Mouse (Mus musculus) ES-Bruce4 (cell line): Measurements from ENCODE around the gene Brca1. TPM values are rescaled to one million over a fixed set of nuclear protein-coding genes. Genes with fewer than 3 reads are reported as not detected.
"Not testable (repeated sequence)": the region's sequence is repeated elsewhere in the genome, so short reads cannot be mapped to it uniquely, and the experiment has no call there.

Experiments
- H3K27ac ChIP-seq: 2 replicates; pipeline ENCODE4 v1.5.1; 2012; ENCODE audit warnings: low read length, inconsistent platforms; ENCODE audit not compliant: insufficient read depth
- H3K27me3 ChIP-seq: 2 replicates; pipeline ENCODE4 v1.6.1; 2012; ENCODE audit warnings: mild to moderate bottlenecking, low read length, inconsistent platforms; ENCODE audit not compliant: control insufficient read depth, poor library complexity, insufficient read depth, severe bottlenecking
- H3K36me3 ChIP-seq: 2 replicates; pipeline ENCODE4 v1.6.1; 2012; ENCODE audit warnings: inconsistent platforms, mild to moderate bottlenecking, low read length, moderate library complexity; ENCODE audit not compliant: control insufficient read depth, poor library complexity, insufficient read depth, severe bottlenecking
- H3K4me1 ChIP-seq: one replicate; pipeline ENCODE4 v1.8.1; 2011; ENCODE audit warnings: low read length; ENCODE audit not compliant: control insufficient read depth, insufficient read depth
- H3K4me3 ChIP-seq: 2 replicates; pipeline ENCODE4 v1.5.1; 2011; ENCODE audit warnings: low read depth, mild to moderate bottlenecking, low read length
- H3K9ac ChIP-seq: 2 replicates; pipeline ENCODE4 v1.6.1; 2012; ENCODE audit warnings: low read depth, mild to moderate bottlenecking, inconsistent platforms; ENCODE audit not compliant: poor library complexity, severe bottlenecking
- H3K9me3 ChIP-seq: replicated peaks from 2 replicates; pipeline ENCODE4 v1.6.1; 2012; ENCODE audit warnings: mild to moderate bottlenecking, low read length, inconsistent platforms; ENCODE audit not compliant: control insufficient read depth, poor library complexity, insufficient read depth, severe bottlenecking
- CTCF ChIP-seq: IDR thresholded peaks from one replicate; pipeline ENCODE4 v1.8.1; 2011; ENCODE audit warnings: low read depth, low read length
- EP300 ChIP-seq: IDR thresholded peaks from 2 replicates; pipeline ENCODE4 v1.6.1; 2011; ENCODE audit warnings: low read depth, low read length; ENCODE audit not compliant: insufficient read depth
- POLR2A ChIP-seq: IDR thresholded peaks from one replicate; pipeline ENCODE4 v1.8.1; 2011; ENCODE audit warnings: low read length; ENCODE audit not compliant: insufficient read depth
- polyA plus RNA-seq: library from polyadenylated mRNA; stranded (reverse); fragments of >200 nt; gene quantifications from 2 replicates; pipeline ENCODE4 v1.2.4, GENCODE M21; 2011; ENCODE audit warnings: low read depth; ENCODE audit not compliant: missing spikeins, insufficient read depth, insufficient read length

The Brca1 gene
- polyA plus RNA-seq, 1 experiment, result 68.2 TPM

GRCm38 (mm10) chr11:101470206-101470605 is 81.5 kb downstream of the Brca1 start:
- Histone ChIP-seq H3K4me1 (peaks cover 5% of the 10 kb centered on the region), H3K27me3 (no peaks in the 10 kb centered on the region), H3K9me3 (no peaks in the 10 kb centered on the region), H3K36me3 (no peaks in the 10 kb centered on the region), H3K4me3 (no peak overlapping the region), H3K27ac (no peak overlapping the region), H3K9ac (no peak overlapping the region)
- TF ChIP-seq POLR2A (no peak), CTCF (no peak), EP300 (no peak)

GRCm38 (mm10) chr11:101469155-101469554 is 82.6 kb downstream of the Brca1 start:
- H3K4me3 ChIP-seq, result peak overlapping the region; percentile 86; the same call in 1 of the 2 replicates
- no peak for TF ChIP-seq CTCF
- TF ChIP-seq EP300, result no peak
- no peak for TF ChIP-seq POLR2A
- no peaks in the 10 kb centered on the region for H3K27me3 ChIP-seq
- H3K9ac ChIP-seq, result peak overlapping the region; percentile 91; the same call in 1 of the 2 replicates
- H3K4me1 ChIP-seq, result peaks cover 5% of the 10 kb centered on the region
- H3K27ac ChIP-seq, result no peak overlapping the region
- H3K36me3 ChIP-seq, result no peaks in the 10 kb centered on the region
- no peaks in the 10 kb centered on the region for H3K9me3 ChIP-seq

DNA sequence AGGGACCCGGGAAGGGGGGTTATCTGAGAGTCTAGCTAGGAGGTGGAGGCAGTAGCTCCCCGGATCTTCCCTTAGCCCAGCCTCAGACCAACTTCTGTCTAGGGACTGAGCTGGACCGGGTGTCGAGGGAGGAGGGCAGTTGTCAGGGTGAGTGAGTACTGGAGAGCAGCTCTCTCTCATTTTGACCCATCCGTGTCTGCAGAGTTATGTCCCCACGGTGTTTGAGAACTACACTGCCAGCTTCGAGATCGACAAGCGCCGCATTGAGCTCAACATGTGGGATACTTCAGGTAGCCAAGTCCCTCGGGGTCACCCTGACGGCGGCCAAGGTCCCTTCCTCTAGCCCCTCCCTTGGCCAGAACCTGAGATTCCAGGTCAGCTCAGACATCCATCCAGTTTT is 83.0 kb downstream of the Brca1 start:
- peaks cover 6% of the 10 kb centered on the region for H3K4me1 ChIP-seq

GRCm38 (mm10) chr11:101468263-101468688 is 83.5 kb downstream of the Brca1 start:
- no peaks in the 10 kb centered on the region for H3K9me3 ChIP-seq
- peaks cover 7% of the 10 kb centered on the region for H3K4me1 ChIP-seq
- H3K4me3 ChIP-seq, result peak overlapping the region; percentile 86
- TF ChIP-seq CTCF (no peak), POLR2A (no peak), EP300 (no peak)
- H3K27me3 ChIP-seq, result no peaks in the 10 kb centered on the region
- H3K27ac ChIP-seq, result no peak overlapping the region
- H3K9ac ChIP-seq, result peak overlapping the region; percentile 91
- H3K36me3 ChIP-seq, result no peaks in the 10 kb centered on the region

More for the DNA sequence above, 83.0 kb downstream of the Brca1 start:
- Histone ChIP-seq H3K9me3 (no peaks in the 10 kb centered on the region), H3K27ac (no peak overlapping the region), H3K36me3 (no peaks in the 10 kb centered on the region), H3K9ac (peak overlapping the region; percentile 91), H3K27me3 (no peaks in the 10 kb centered on the region), H3K4me3 (peak overlapping the region; percentile 86)
- TF ChIP-seq EP300 (no peak), POLR2A (no peak), CTCF (no peak)

GRCm38 (mm10) chr11:101467477-101468262 is 84.1 kb downstream of the Brca1 start:
- TF ChIP-seq EP300 (no peak), CTCF (peak; percentile 14), POLR2A (peak; percentile 35)
- Histone ChIP-seq H3K27ac (0 out of 2 replicates have a peak overlapping the region, but pooled peaks have one; percentile 6), H3K4me1 (peaks cover 7% of the 10 kb centered on the region), H3K36me3 (no peaks in the 10 kb centered on the region), H3K27me3 (no peaks in the 10 kb centered on the region), H3K9ac (peak overlapping the region; percentile 91), H3K9me3 (no peaks in the 10 kb centered on the region), H3K4me3 (peak overlapping the region; percentile 86)

- not testable (repeated sequence) for H3K9me3 ChIP-seq, H3K4me3 ChIP-seq, H3K27ac ChIP-seq, H3K36me3 ChIP-seq, H3K27me3 ChIP-seq
- peak overlapping the region; percentile 78; the same call in 1 of the 2 replicates for H3K9ac ChIP-seq
- peaks cover 10% of the 10 kb centered on the region for H3K4me1 ChIP-seq
Observed at GRCm38 (mm10) chr11:101466552-101466950, 85.2 kb downstream of the Brca1 start.
